In the genomic region with DNA sequence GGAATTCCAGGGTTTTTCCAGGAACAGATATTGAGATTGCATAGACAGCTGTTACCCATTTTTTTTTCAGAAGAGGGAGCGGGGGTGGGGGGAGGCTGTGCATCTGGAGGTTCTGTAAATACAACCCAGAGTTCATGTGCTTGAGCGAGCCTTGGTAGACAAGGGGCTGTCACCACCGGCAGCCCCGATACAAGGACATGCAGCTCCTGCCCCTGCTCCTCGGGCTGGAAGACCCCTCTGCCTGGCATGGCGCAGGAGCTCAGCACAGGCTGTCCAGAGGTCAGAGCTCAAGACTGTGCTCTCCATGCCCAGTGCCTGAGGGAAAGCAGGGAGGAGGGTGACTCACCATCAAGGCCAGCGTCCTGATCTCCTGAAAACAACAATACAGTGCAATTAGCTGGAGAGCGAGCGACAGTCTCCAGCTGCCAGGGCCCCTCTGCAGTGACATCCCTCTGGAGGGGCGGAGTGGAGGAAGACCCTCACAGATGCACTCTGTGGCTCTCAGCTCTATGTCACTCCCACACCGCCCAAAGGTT, we compare ENCODE assay signal across 15 mouse cellular contexts.
DNase-seq lines count a peak whose midpoint lies in the region; ATAC-seq and TF ChIP-seq lines count a peak whose summit lies in the region.
"Had no signal": no experiment of that assay in that cellular context is flagged by ENCODE, and none has a peak within 500 bp of the region (broad histone marks: within the 10 kb centered on the region; RNA-seq: fewer than 3 reads in every experiment).

No protein-coding gene starts in this region.

- H3K27me3 ChIP-seq in lung, embryonic 14.5 days (ENCODE audit: insufficient read depth, low read length): no peaks in the 10 kb centered on the region
- H3K27me3 ChIP-seq in embryonic facial prominence, embryonic 10.5 days (replicated peaks; ENCODE audit: low read depth, poor library complexity, severe bottlenecking): no peaks in the 10 kb centered on the region; the same call in 1 of the 2 replicates
- H3K27me3 ChIP-seq: hindbrain, embryonic 13.5 days; neural tube, embryonic 12.5 days had no signal

- H3K36me3 ChIP-seq in lung, embryonic 14.5 days (ENCODE audit: insufficient read depth): peaks cover 19% of the 10 kb centered on the region
- peaks cover 34% of the 10 kb centered on the region for H3K36me3 ChIP-seq in embryonic facial prominence, embryonic 10.5 days (replicated peaks)
- H3K36me3 ChIP-seq: neural tube, embryonic 12.5 days had no signal

- DNase-seq in embryo, embryonic 10 days (ENCODE audit: low spot score): peak; percentile 38
- DNase-seq in embryo, embryonic 10.5 days (ENCODE audit: low spot score): no peak
- DNase-seq in lung, embryonic 14.5 days: peak; percentile 59
- no peak for DNase-seq in lung, adult 2 months
- peak; percentile 48 for DNase-seq in embryonic facial prominence, embryonic 10.5 days (ENCODE audit: low spot score)
- DNase-seq in lung, postnatal 10 days: peak; percentile 22
- no peak for DNase-seq in left cerebral cortex, postnatal 25 days (ENCODE audit: low spot score in 2 of 2)
- DNase-seq in right cerebral cortex, postnatal 14 days: no peak
- DNase-seq: left cerebral cortex, postnatal 4 days; thymus, adult 18-20 months had no signal

- H3K9ac ChIP-seq in lung, embryonic 14.5 days: no peak overlapping the region
- H3K9ac ChIP-seq: hindbrain, embryonic 13.5 days; neural tube, embryonic 12.5 days had no signal

- no peak overlapping the region for H3K4me3 ChIP-seq in lung, embryonic 14.5 days (ENCODE audit: low read depth, low read length)
- H3K4me3 ChIP-seq in lung, adult 2 months (replicated peaks; ENCODE audit: extremely low read depth, low read depth, low read length): no peak overlapping the region
- 0 out of 2 replicates have a peak overlapping the region, but pooled peaks have one; percentile 3 for H3K4me3 ChIP-seq in embryonic facial prominence, embryonic 10.5 days
- H3K4me3 ChIP-seq: hindbrain, embryonic 13.5 days; layer of hippocampus, adult 2 months; megakaryocyte, embryonic 14.5 days; neural tube, embryonic 12.5 days had no signal

- TF ChIP-seq POLR2A in lung, adult 2 months (IDR thresholded peaks at IDR 0.05; ENCODE audit: borderline replicate concordance, extremely low read depth, low read depth, low read length): no peak

- no peak overlapping the region for H3K4me2 ChIP-seq in lung, embryonic 14.5 days
- H3K4me2 ChIP-seq: hindbrain, embryonic 13.5 days; neural tube, embryonic 12.5 days had no signal

- H3K4me1 ChIP-seq in lung, embryonic 14.5 days (ENCODE audit: insufficient read depth): no peaks in the 10 kb centered on the region
- no peaks in the 10 kb centered on the region for H3K4me1 ChIP-seq in lung, adult 2 months (ENCODE audit: control insufficient read depth, insufficient read depth, low read length)
- peaks cover 16% of the 10 kb centered on the region for H3K4me1 ChIP-seq in embryonic facial prominence, embryonic 10.5 days
- H3K4me1 ChIP-seq: hindbrain, embryonic 13.5 days; megakaryocyte, embryonic 14.5 days; neural tube, embryonic 12.5 days had no signal

- WGBS in lung, embryonic 14.5 days: 35% methylated on average over 11 of the region's 11 CpGs
- 48% methylated on average over 11 of the region's 11 CpGs for WGBS in lung, adult 2 months
- 49% methylated on average over 11 of the region's 11 CpGs for WGBS in embryonic facial prominence, embryonic 10.5 days

- H3K27ac ChIP-seq in lung, embryonic 14.5 days (ENCODE audit: low read depth): no peak overlapping the region
- peak overlapping the region; percentile 60 for H3K27ac ChIP-seq in embryonic facial prominence, embryonic 10.5 days (replicated peaks)
- H3K27ac ChIP-seq: hindbrain, embryonic 13.5 days; layer of hippocampus, adult 2 months; neural tube, embryonic 12.5 days had no signal

- ATAC-seq in lung, embryonic 14.5 days (ENCODE audit: insufficient read depth): peak; percentile 80
- ATAC-seq: activated CD4-positive, CD25-positive, alpha-beta regulatory T cell, adult 4 months had no signal

- H3K9me3 ChIP-seq in lung, embryonic 14.5 days (ENCODE audit: low read depth, low read length): peaks cover 12% of the 10 kb centered on the region; the same call in 1 of the 2 replicates
- peaks cover 37% of the 10 kb centered on the region for H3K9me3 ChIP-seq in embryonic facial prominence, embryonic 10.5 days

- intact Hi-C loops in left cerebral cortex, postnatal 25 days (cut with DNase I): no loop called here

- TF ChIP-seq CTCF in lung, embryonic 14.5 days (IDR thresholded peaks at IDR 0.05; ENCODE audit: low read depth): no peak
- TF ChIP-seq CTCF in lung, adult 2 months (IDR thresholded peaks at IDR 0.05; ENCODE audit: insufficient read depth, low read length): no peak

Comparison
In these comparisons a context has a peak if more than half of its experiments do, and no peak if none do; other contexts are left out.
1. DNase-seq: peak in embryo, embryonic 10 days (single experiment), lung, embryonic 14.5 days (single experiment), embryonic facial prominence, embryonic 10.5 days (single experiment) and lung, postnatal 10 days (single experiment); none in embryo, embryonic 10.5 days (single experiment), lung, adult 2 months (single experiment), left cerebral cortex, postnatal 25 days (0 of 2) and right cerebral cortex, postnatal 14 days (single experiment).